Mouse (Mus musculus) cerebellum, postnatal 36 days (tissue): ENCODE data around the gene Ifna2.

Experiments
- DNase-seq, 2 experiments: peaks; one replicate each; pipeline ENCODE4 v3.0.0; 2021 to 2022; ENCODE audit warnings: mixed read lengths in 2 of 2

The Ifna2 gene

DNA sequence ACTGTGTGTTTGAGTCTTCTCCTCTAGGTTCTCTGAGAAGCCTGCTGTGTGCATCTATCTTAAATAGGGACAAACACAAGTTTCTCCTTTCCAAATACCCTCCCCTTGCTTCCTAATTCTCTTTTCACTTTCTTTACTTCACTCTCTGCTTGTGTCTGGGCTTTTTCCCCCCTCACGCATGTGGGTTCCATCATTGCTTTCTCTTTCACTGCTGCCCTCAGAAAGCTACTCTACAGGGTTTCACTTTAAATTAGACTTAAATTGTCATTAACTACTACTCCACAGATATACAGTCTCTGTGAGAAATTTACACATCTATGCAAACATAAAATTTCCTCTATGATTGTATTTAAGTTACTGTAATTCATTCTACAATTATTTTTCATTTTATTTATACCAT, at the start of gene Ifna2:
TSS of gene Ifna2 (minus strand) at position 101 of the 400 bp plus-strand sequence.
- no peak for DNase-seq

DNA sequence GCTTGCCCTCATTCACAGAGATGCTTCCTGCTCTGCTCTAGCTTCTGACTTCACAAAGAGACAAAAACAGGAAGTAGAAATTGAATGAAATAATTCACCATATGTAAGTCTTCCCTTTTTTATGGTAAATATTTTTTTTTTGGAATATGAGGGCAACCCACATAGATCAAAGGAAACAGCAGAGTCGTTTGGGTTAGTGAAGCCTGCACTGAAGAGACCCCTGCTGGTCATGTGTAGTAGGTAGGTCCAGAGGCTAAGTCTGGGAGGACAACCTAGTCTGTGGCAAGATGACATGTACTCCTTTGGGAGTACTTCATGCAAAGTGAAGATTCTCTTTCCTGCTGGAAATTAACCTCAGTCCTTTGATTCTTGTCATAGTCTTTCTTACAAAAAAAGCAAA, 43.6 kb upstream of the Ifna2 start:
- no peak for DNase-seq

DNA sequence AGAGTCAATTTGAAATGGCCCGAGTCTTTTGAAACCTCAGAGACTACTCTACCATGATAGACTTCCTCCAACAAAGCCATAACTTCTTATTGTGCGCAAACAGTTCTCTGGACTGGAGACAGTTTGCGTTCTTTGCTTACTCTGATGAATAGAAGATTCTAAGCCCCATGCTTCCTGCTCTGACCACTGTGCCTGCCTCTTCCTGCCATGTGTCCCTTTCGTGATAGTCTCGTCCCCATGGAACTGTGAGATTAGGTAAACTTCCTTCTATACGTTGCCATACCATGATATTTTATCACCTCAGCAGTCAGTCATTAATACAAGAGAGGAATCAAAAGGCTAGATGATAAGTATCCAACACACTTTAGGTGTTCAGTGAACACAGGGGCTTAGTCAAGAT, 43.0 kb upstream of the Ifna2 start:
- no peak for DNase-seq

DNA sequence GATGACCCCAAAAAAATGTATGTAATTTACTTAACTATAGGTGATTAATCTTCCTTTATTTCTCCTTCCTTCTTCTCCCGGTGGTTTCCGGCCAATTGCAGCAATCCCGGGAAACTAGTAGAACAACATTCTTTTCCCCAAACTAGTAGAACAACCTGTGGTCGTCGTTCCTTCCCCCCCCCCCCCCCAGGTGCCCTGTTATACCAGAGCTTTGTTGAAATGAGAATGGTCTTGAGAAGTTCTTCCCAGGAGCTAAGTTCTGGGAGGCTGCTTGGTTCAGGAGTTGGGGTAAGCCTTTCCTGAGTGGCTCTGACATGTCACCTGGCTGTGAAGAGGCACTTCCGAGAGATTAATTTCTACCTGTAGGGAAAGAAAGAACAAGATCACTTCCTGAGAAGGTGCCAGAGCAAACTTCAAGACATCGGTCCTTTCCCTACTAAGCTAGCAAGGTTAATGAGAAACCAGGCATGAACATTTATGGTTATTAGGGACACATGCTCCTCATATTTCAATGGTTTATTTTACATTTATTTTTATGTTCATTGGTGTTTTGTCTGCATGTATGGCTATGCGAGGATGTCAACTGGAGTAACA, 39.9 kb upstream of the Ifna2 start:
- no peak for DNase-seq

DNA sequence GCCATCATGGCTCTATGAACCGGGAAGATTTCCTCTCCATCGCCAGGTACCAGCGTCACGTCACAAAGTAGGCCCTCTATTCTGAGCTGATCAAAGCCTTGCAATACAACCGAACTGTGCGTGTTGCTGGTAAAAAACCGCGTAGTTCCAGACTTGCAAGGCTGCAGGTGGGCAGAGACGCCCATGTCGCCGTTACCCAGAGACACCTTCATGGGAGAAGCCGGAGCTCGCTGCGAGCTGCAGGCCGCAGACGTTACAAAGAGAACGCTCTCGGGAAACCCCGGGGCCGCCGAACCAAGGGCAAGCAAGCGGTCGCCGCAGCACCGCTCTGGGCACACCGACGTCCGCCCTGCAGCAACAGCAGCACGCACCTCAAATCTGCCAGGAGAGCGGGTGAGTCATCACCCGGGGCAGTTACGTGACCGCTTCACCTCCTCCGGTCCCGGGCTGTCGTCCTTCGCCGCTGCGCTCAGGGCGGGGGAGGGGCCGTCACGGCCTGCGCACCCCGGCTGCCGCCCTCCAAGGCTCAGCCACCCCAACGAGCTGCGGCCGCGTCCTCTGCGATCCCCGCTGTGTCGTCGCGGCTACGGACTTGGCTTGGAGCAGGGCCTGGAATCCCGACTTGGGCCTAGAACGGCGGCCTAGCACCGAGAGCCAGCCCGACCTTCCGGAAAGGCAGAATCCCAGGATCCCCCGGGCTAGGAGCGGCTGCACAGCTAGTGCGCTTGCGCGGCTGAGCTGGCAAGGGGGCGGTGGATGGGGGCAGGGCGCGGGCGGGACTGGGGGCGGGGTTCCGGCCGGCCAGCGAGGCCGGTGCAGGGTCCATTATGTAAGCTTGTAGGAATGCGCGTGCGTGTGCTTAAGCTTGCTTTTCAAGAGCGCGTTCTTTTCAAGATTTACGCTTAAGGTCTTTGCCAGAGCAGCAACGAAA, 38.3 kb upstream of the Ifna2 start, which contains the start of the genes Gm26566 and Klhl9:
TSS of gene Gm26566 (plus strand) at position 15 of the 931 bp plus-strand sequence.
TSS of gene Klhl9 (minus strand) at position 675 of the 931 bp plus-strand sequence.
- DNase-seq, result peak; percentile 91 to 93

DNA sequence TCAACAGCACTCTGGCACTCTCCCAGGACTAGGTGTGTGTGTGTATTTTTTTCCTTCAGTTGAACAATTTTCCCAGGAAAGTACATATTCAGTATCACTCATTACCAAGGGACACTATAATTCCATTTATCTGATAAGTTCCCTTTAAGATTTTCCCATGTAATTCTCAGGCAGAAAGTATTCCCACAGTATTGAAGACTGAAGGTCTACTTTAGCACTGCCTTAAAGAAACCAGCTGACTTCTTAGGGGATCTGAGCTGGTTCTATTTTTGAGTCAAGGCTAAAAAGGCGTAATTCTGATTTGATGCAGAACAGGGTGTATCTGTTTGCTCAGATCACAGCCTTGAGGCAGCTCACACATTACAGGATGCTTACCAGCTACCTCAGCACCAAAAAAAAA, 35.0 kb upstream of the Ifna2 start:
- DNase-seq, result no peak

DNA sequence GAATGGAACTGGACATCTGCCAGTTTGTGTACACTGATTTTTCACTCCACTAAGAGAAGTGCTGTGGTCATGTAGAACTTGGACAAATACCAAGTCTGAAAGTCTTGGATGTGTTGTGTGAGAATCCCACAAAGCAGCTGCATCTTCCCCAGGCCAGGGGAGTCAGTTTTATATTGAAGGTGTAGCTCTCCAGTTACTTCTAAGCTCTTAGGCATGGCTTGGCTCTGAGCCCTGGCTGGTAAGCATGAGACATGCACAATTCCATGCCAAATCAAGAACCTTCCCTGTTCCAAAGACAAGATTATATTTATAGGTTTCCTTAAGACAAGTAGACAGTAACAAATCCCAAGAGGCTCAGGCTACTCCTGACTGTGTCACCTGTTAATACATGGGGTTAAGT, 31.3 kb upstream of the Ifna2 start:
- peak in 1 of 2 experiments; percentile 19 for DNase-seq

DNA sequence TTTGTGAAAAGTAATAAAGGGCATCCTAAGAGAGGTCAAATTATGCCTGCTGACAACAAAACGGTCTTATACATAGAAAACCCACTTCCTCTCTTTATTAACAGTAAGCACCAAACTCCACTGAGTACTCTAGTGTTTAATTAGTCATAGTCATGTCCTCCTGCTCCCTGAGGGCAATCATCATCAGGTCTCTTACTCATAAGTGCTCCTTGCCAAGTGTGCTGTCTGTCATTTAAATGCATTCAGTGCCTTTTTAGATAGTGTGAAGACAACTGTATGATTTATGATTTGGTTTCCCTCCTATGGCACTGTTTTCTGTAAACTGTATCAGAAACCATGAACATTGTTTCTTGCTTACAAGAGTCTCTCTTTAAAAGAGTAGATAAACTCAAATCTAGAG, 30.6 kb upstream of the Ifna2 start:
- no peak for DNase-seq

DNA sequence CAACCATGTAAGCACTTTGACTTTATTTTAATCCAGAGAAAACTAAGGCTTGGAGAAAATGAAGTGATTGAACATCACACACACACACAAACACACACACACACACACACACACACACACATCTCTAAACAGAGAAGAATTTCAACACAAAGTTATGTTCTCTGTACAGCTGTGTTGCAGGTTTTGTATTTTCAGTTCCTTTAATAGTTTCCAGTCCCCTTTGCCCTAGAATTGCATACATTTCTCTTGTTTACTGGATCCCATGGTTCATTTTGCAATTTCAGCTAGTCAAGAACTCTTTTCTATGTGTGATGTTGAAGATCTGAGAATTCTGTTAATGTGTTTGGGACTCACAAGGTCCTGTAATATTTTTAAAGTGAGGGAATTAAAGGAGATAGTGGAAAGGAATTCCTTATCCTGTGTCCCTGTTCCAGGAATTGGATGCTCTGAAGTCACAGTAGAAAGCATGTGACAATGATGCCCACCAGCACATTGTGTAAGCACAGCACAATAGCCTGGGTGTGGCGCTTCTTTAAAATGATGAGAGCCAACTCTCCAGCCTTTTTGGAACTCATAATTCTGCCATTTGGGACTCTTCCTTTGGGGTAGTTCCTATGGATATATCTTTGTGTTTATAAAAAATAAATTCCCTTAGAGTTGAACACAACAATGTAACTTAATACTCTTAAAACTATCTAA, 23.6 kb upstream of the Ifna2 start:
- DNase-seq, result no peak

DNA sequence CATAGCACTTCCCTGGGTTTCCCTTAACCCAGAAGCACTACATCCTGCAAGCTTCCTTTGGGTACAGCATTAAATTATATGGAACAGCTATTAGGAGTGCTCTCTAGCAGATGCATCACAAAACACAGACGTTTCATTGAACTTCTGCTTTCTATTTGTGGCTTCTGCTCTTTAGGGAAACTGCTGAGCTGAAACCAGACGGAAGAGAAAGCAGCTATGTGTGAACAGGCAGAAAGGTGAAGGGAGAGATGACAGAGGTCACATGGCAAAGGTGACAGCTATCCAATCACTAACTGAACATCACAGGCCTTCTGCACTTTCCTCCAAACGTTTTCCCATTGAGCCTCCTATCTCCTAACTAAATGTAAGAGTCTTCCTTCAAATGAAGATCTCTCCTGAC, 22.2 kb upstream of the Ifna2 start:
- no peak for DNase-seq

DNA sequence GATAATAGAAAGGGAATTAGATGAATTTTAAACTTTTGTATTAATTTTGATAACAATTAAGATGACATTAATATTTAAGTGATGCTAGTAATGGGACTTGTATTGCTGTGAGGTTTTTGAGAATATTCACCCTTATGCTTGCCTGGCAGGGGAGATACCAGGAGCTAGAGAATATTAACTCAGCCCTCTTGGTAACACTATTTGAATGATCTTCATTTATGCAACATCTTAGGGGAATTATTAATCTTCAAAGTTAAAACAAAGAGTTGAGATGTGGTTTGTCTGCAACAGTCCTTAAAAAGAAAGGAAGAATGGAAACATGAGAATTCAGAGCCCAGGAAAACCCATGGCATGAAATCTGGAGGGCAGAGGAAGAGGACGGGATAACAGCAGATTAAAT, 15.6 kb upstream of the Ifna2 start:
- no peak for DNase-seq

DNA sequence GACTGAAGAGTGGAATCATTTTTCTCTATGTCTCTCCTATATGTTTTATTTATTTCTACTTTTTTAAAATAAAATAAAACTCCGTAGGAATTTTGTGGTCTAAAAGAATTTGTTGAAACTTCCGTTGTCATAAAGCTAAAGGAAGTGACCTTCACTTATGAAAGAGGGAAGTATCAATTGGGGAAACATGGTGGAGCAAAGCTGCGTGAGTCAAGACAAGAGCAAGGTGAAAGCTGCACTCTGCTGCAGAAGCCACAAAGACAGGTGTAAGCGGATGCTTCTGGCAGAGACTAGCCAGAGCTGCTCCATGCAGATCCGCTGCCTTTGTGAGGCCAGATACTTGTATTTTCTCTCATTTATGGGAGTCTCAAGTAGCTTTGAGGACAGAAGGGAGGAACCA, 15.1 kb upstream of the Ifna2 start:
- no peak for DNase-seq

DNA sequence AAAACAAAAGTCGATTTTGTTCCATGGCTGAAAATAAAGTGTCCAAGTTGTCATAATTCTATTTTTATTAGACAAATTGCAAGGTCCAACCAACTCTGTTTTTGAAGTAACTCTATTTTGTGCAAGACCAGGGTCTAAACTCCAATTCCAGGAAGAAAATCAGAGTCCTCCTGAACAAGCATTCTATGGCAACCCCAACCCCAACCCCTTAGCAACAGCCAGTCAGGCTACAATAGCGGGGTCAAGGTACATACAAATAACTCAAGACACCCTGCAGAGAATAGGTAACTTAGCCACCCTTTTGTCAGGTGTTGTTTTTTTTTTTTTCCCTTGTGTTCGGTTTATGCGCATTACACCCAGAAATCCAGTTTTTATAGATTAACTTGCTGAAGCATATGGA, 14.0 kb upstream of the Ifna2 start:
- no peak for DNase-seq

DNA sequence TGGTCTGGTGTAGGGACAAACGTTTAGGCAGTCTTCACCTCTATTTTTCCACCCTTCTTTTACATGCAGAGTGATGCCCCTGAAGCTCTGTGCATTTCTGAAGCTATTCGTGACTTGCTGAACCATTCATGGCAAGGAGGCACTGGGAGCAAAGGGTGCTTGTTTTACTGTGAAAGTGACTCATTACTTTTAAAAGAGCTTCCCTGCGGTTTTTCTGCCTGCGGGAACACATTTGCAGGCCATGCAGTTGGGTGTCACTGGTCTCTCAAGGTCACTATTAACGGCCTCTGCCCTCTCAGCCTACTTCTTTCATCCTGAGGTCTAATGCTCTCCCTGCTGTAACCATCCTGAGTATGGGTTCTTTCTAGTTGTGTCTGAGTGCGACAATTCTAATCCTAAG, 13.4 kb upstream of the Ifna2 start:
- no peak for DNase-seq

DNA sequence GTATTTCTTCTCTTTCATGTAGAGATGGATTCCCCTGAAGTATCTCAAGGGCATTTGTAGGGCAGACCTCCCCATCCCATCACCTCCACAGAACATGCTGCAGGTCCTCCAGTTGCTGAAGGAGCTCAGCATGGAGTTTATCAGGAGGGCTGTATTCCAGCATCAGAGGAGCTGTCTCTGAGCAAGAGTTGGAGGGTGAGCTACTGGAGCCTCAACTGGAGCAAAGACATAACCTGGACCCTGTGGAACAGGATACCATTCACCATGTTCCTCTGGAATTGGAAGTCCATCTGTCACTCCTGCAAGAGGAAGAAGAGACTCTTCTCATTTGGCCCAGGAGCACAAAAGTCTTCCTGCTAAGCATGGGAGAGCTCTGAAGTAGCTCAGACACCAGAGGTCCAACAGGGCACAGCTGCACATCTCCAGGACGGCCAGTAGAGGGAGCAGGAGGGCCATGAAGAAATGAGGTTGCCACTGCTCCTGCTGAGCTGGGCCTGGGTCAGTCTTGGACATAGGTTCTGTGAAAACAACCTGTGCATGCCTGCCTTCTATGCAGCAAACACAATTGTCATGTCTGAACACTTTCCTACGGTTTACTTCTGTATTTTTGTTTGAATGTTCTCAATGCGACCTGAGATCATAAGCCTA, 12.6 kb upstream of the Ifna2 start:
- DNase-seq, result peak; percentile 72 to 80

DNA sequence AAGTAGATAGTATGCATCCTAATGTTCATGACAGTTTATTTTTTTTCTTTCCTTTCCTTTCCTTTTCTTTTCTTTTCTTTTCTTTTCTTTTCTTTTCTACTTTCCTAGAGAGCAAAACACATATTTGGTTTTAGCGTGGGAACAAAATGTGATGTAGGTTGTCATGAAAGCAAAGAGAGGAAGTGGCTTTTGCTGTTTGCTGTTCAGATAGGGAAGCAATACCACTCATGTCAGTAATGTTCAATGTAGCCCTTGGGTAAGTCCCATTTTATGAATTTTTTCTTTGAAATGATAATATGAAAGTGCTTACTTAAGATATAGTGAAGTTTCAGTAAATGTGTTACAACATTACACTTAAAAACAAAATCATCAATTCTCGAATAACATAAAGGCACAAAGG, 9.7 kb upstream of the Ifna2 start:
- DNase-seq, result no peak

DNA sequence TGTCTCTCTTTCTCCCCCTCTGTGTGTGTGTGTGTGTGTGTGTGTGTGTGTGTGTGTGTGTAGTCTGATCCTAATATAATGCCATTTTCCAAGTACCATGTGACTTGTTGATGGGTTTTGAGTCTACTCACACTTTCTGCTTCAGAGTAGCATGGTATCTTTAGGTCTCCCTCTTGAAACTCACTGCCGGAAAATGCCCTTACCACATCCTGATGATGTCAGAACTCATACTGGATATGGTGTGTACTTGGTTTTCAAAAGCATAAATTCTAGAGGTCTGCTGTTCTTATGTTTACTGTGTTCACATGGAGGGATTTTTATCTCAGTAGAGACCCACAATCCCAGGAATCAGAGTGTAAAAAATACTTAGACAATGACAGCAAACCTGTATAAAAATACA, 8.8 kb upstream of the Ifna2 start:
- DNase-seq, result no peak

DNA sequence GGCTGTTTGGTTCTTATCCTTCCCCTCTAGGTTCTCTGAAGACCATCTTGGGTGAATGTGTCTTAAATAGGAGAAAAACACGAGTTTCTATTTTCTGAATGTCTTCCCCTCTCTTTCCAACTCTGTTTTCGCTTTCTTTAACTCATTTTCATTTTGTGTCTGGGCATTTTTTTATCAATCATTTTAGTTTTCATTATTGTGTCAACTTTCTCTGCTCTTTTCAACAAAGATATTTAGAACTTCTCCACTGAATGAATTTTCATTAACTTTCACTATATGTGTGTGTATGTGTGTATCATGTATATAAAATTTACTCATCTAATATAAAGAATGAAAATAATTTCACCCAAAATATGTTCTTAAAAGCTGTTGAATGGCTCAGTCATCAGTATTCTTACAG, 7.5 kb upstream of the Ifna2 start, which contains the start of gene Ifnab:
TSS of gene Ifnab (minus strand) at position 101 of the 400 bp plus-strand sequence.
- no peak for DNase-seq

DNA sequence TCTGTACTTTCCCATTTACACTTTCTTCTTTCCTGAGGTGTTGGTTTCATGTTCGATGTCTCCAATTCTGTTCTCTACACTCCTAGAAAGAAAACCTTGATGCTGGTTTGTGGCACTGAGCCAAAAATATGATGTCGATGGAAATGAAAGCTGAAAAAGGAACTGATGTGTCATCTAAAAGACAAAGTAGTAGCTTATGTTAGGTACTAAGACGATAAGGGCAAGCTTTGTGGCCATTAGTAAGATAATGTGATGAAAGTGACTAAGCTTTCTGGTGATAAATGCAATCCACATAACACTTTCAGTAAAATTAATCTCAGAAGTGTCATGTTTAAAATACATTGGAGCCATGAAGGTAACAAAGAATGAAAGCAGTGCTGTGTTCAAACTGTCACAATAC, 2.4 kb downstream of the Ifna2 start:
- no peak for DNase-seq

DNA sequence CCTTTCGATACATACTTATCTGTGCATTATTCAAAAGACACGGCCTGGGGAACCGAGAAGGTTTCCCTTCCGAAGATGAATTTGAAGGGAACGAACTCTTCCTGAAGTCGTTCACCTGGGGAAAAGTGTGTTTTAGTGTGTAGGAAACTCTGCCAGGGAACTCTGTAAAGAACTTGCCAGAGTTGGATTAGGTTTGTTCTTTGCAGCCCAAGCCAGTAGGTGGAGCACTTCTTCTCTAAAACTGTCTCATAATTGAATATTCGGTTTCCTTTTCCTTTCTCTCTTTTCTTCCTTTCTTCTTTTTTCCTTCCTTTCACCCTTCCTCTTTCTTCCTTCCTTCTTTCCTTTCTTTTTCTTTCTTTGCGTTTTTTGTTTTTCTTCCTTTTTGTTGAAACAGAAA, 3.4 kb downstream of the Ifna2 start:
- DNase-seq, result peak in 1 of 2 experiments; percentile 14

DNA sequence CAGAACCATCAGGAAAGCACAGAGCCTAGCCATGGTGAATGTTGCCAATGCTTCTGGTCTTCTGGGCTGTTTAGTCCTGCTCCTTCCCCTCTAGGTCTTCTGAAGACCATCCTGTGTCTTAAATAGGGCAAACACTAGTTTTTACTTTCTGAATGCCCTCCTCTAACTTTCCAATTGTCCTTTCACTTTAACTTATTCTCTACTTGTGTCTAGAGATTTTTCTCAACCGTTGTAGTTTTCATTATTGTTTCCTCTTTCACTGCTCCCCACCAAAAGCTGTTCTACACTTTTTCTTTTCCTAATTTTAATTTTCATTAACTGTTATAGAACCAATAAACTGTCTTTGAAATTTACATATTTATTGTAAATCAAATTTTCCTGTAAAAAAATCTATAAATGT, 6.9 kb downstream of the Ifna2 start, which contains the start of gene Ifna16:
TSS of gene Ifna16 (minus strand) at position 101 of the 400 bp plus-strand sequence.
- DNase-seq, result no peak

DNA sequence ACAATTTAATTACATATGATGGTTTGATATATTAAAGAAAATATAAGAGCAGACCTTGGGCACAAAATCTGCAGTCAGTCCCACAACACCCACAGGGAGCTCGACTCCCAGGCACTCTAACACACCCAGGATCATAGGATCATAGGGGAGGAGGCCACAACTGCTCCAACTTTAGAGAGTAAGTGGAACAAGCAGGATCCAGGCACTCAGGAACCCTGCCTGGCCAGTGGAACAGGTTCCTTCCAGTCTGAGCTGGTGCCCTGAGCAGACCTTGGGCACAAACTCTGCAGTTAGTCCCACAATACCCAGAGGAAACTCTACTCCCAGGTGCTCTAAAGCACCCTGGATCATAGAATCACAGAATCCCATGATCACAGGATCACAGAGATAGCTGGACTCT, 28.3 kb downstream of the Ifna2 start:
- no peak for DNase-seq

DNA sequence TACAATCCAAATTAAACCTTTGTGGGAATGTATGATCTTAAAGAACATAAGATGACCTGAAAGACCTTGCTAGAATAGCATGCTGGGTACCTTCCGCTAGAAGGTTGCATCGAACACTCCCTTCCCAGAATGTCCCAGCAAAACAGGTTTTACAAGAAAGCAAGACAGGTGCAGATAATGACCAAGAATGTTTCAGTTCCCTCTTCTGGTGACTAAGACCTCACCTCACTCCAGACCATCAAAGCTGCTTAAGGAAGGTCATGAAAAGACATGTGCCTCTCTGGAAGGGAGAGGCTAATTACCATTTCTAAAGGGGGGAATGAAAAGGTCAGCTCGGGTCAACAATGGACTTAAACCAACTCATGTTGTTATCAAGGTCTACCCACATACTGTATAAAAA, 30.1 kb downstream of the Ifna2 start:
- DNase-seq, result no peak
